In the genomic region with DNA sequence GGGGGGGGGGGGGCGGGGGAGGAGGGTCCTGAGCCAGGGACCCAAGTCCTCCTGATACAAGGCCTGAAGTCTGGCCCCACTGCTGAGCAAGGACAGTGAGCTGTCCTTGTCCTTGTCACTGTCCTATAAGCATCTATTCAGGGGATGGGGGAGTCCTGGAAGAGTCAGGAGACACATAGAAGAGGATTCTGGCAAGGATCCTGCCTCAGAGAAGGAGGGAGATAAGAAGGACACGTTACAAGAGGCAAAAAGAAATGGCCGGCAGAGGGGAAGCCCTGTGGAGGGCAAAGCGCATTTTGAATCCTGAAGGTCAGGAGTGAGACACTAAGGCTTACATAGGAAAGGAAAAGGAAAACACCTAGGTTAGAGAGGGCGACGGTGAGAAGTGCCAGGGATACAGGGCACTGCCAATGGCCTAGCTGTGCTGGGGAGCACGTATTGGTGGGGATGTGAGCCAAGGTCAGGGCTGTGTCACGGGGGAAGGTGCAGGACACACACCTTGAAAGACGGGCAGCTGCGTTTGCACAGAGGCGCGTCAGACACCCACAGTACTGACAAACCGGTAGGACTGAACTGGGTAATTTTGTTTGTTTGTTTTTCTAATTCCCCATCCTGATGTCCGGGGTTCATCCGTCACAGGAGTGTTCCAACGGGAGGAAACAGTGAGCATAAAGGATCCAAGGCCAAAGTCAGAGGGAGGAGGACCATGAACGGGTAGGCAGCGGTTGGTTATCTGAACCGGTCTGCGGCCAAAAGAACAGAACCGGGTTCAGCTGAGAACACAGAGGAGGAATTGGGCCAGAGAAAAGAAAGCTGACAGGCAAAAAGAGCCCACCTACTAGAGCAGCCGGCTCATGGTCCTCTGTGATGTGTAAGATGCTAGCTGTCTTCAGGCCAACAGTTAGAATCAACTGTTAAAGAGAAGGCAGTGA, we compare ENCODE assay signal across 11 mouse cellular contexts. TPM values are rescaled to one million over a fixed set of nuclear protein-coding genes. Genes with fewer than 3 reads are reported as not detected.
DNase-seq lines count a peak whose midpoint lies in the region; TF ChIP-seq lines count a peak whose summit lies in the region.
"Had no signal": no experiment of that assay in that cellular context is flagged by ENCODE, and none has a peak within 500 bp of the region (broad histone marks: within the 10 kb centered on the region; RNA-seq: fewer than 3 reads in every experiment).

No protein-coding gene starts in this region.

- peak overlapping the region; percentile 51; the same call in 1 of the 2 replicates for H3K27ac ChIP-seq in layer of hippocampus, adult 2 months

- TF ChIP-seq CTCF in layer of hippocampus, adult 2 months (conservative IDR thresholded peaks at IDR 0.05), result no peak

- peak; percentile 54 for DNase-seq in adrenal gland, adult 2 months
- DNase-seq in adrenal gland, postnatal 4 days (ENCODE audit: low spot score in 2 of 2), result no peak
- DNase-seq in heart, adult 18-20 months, result peak; percentile 47 to 60
- no peak for DNase-seq in heart, postnatal 14 days
- no peak for DNase-seq in layer of hippocampus, adult 2 months (ENCODE audit: low spot score in 2 of 2)
- DNase-seq in layer of hippocampus, adult 18-20 months (ENCODE audit: low spot score in 2 of 2), result no peak
- peak; percentile 43 to 54 for DNase-seq in cerebellum, postnatal 25 days
- no peak for DNase-seq in B cell, adult 2 months
- DNase-seq: kidney, postnatal 36 days; right cerebral cortex, postnatal 14 days had no signal

- intact Hi-C loops in heart, postnatal 14 days (cut with DNase I), result no loop called here

- H3K4me3 ChIP-seq in layer of hippocampus, adult 2 months, result no peak overlapping the region
- H3K4me3 ChIP-seq: myocyte had no signal

RNA-seq across cellular contexts. Expression of gene Cerk, which starts 8.9 kb away (rescaled TPM):
- 10 to 100 TPM; 34.5 to 41.1 TPM for total RNA-seq in adrenal gland, adult 2 months (2021)
- polyA plus RNA-seq in adrenal gland, adult 2 months (2012; rRNA removed), result 33.7 and 39.6 TPM in 2 replicates
- total RNA-seq in adrenal gland, postnatal 4 days (2021), result 10 to 100 TPM; 26.3 to 26.8 TPM
- 10 to 100 TPM; 29.2 to 32.0 TPM for total RNA-seq in heart, adult 18-20 months (2021)
- 10 to 100 TPM; 32.8 to 39.2 TPM for total RNA-seq in heart, postnatal 14 days (2021)
- 10 to 100 TPM; 41.6 to 43.0 TPM for total RNA-seq in layer of hippocampus, adult 2 months (2021)
- 10 to 100 TPM; 50.0 to 50.7 TPM for total RNA-seq in layer of hippocampus, adult 18-20 months (2021)

RNA-seq across cellular contexts. Expression of gene Tbc1d22a, which starts 37.2 kb away (rescaled TPM):
- total RNA-seq in adrenal gland, adult 2 months (2021), result 10 to 100 TPM; 34.5 to 37.7 TPM
- polyA plus RNA-seq in adrenal gland, adult 2 months (2012; rRNA removed), result 38.7 and 44.4 TPM in 2 replicates
- 10 to 100 TPM; 32.3 TPM for total RNA-seq in adrenal gland, postnatal 4 days (2021)
- total RNA-seq in heart, adult 18-20 months (2021), result 10 to 100 TPM; 25.7 to 26.0 TPM
- total RNA-seq in heart, postnatal 14 days (2021), result 10 to 100 TPM; 18.6 to 21.1 TPM
- total RNA-seq in layer of hippocampus, adult 2 months (2021), result 10 to 100 TPM; 33.2 to 34.7 TPM
- total RNA-seq in layer of hippocampus, adult 18-20 months (2021), result 10 to 100 TPM; 34.7 to 35.9 TPM

Comparison
In these comparisons a context has a peak if more than half of its experiments do, and no peak if none do; other contexts are left out.
1. DNase-seq: peak in adrenal gland, adult 2 months (single experiment), heart, adult 18-20 months (2 of 2) and cerebellum, postnatal 25 days (2 of 2); none in adrenal gland, postnatal 4 days (0 of 2), heart, postnatal 14 days (0 of 2), layer of hippocampus, adult 2 months (0 of 2), layer of hippocampus, adult 18-20 months (0 of 2) and B cell, adult 2 months (0 of 2).